Mouse (Mus musculus): Measurements from ENCODE around the gene Gm20388. TPM values are rescaled to one million over a fixed set of nuclear protein-coding genes. Genes with fewer than 3 reads are reported as not detected.

The Gm20388 gene
- polyA plus RNA-seq, 1 experiment from 2014 or later, result not detected

DNA sequence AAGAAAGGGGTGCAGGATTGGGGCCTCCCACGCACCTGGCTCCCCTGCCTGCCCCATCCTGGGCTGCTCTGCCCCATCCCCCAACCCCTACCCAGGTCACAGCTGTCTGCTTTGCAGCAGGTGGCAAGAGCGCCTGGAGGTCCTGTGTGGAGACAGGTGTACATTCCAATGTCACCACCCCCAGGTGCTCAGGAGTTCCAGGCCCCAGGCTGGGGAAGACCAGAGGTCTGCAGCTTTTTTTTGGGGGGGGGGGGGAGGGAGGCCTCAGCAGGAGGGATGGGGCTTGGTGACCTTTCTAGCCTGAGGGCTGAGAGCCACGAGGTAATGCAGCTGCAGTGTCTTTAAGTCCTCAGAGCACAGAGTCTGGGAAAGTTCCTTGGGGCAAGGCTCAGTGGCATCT lies 617.7 kb downstream of the Gm20388 start:
- peak overlapping the region in 1 of 2 experiments; percentile 90; a peak in 2 of 4 replicates for H3K27ac ChIP-seq (replicated peaks in 1 of 2; ENCODE audit: control insufficient read depth in 1 of 2, insufficient read depth in 1 of 2, low read depth in 2 of 2, low read length in 2 of 2)

DNA sequence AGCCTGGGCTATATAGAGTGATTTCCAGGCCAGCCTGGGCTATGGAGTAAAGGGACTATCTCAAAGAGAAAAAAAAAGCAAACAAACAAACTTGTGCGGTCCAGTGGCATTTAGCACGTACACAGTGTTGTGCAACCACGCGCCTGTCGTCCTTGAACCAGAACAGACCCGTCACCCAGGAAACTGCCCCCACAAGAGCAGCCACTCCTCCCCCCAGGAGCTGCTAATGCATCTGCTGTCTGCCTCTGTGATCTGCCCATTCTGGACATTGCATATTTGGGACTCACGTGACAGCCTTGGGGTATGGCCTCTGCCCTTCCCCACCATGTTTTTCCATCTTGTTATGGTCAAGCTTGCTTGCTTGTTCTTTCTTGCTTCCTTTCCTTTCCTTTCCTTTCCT lies 618.6 kb downstream of the Gm20388 start:
- H3K4me3 ChIP-seq (ENCODE audit: control insufficient read depth in 1 of 2, insufficient read depth in 1 of 2, low read depth in 1 of 2, low read length in 2 of 2), result no peak overlapping the region
- no peak overlapping the region for H3K9ac ChIP-seq (ENCODE audit: low read length)
- H3K9me3 ChIP-seq (ENCODE audit: control insufficient read depth, low read length), result no peaks in the 10 kb centered on the region
- ATAC-seq (ENCODE audit: insufficient number of reproducible peaks, insufficient read depth, low FRiP score, low read depth), result no peak
- H3K27me3 ChIP-seq (ENCODE audit: control insufficient read depth, insufficient read depth, low read length), result no peaks in the 10 kb centered on the region
- H3K4me2 ChIP-seq (ENCODE audit: low read length), result no peak overlapping the region
- H3K4me1 ChIP-seq (ENCODE audit: control insufficient read depth in 2 of 2, insufficient read depth in 2 of 2, low read length in 2 of 2), result peaks cover 68 to 84% of the 10 kb centered on the region in 2 experiments
- no peaks in the 10 kb centered on the region for H3K36me3 ChIP-seq (ENCODE audit: control insufficient read depth, insufficient read depth, low read length)
- WGBS, result 55% methylated on average over 7 of the region's 7 CpGs
- H3K27ac ChIP-seq (replicated peaks in 1 of 2; ENCODE audit: control insufficient read depth in 1 of 2, insufficient read depth in 1 of 2, low read depth in 2 of 2, low read length in 2 of 2), result 0 out of 4 replicates have a peak overlapping the region, but pooled peaks of 1 of the 2 experiments have one; percentile 14

More for the DNA sequence above, 617.7 kb downstream of the Gm20388 start:
- H3K36me3 ChIP-seq (ENCODE audit: control insufficient read depth, insufficient read depth, low read length), result no peaks in the 10 kb centered on the region
- no peaks in the 10 kb centered on the region for H3K9me3 ChIP-seq (ENCODE audit: control insufficient read depth, low read length)
- H3K4me3 ChIP-seq (ENCODE audit: control insufficient read depth in 1 of 2, insufficient read depth in 1 of 2, low read depth in 1 of 2, low read length in 2 of 2), result no peak overlapping the region
- H3K27me3 ChIP-seq (ENCODE audit: control insufficient read depth, insufficient read depth, low read length), result no peaks in the 10 kb centered on the region
- H3K9ac ChIP-seq (ENCODE audit: low read length), result peak overlapping the region; percentile 52; the same call in 1 of the 2 replicates
- ATAC-seq (ENCODE audit: insufficient number of reproducible peaks, insufficient read depth, low FRiP score, low read depth), result no peak
- no peak overlapping the region for H3K4me2 ChIP-seq (ENCODE audit: low read length)
- 22% methylated on average over 3 of the region's 3 CpGs for WGBS
- H3K4me1 ChIP-seq (ENCODE audit: control insufficient read depth in 2 of 2, insufficient read depth in 2 of 2, low read length in 2 of 2), result peaks cover 74 to 84% of the 10 kb centered on the region in 2 experiments

DNA sequence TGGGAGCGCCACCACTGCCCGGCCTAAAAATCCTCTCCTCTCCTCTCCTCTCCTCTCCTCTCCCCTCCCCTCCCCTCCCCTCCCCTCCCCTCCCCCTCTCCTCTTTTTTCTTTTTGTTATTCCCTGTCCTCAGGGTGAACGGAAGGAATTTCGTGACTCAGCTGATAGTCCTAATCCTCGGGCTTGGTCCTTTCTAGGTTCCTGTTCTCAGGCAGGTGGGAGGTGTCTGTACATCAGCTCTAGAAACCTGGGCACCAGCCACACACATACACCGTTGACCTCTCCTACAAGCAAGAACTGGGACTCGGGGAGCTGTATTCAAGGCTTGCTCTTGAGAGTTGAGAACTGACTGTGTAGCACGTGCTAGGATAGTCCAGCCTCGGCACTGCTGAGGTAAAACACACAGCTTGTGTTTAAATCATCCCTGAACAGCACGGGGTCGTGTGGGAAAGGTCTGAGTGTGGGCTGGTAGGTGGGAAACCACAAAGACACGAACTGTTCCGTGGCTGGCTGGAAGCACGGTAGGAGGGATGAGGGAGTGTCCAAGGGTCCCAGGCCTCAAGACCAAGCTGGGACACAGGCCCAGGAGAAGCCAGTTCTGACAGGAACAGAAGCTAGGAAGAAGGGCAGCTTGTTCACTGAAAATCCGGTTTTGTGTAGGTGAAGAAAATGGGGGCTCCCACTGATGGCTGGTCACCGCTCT lies 620.5 kb downstream of the Gm20388 start:
- no peaks in the 10 kb centered on the region for H3K9me3 ChIP-seq (ENCODE audit: control insufficient read depth, low read length)
- H3K36me3 ChIP-seq (ENCODE audit: control insufficient read depth, insufficient read depth, low read length), result no peaks in the 10 kb centered on the region
- H3K27ac ChIP-seq (replicated peaks in 1 of 2; ENCODE audit: control insufficient read depth in 1 of 2, insufficient read depth in 1 of 2, low read depth in 2 of 2, low read length in 2 of 2), result peak overlapping the region; percentile 62 to 91
- H3K27me3 ChIP-seq (ENCODE audit: control insufficient read depth, insufficient read depth, low read length), result no peaks in the 10 kb centered on the region
- 0 out of 2 replicates have a peak overlapping the region, but pooled peaks have one; percentile 52 for H3K4me2 ChIP-seq (ENCODE audit: low read length)
- peaks cover 59 to 80% of the 10 kb centered on the region in 2 experiments for H3K4me1 ChIP-seq (ENCODE audit: control insufficient read depth in 2 of 2, insufficient read depth in 2 of 2, low read length in 2 of 2)
- ATAC-seq (ENCODE audit: insufficient number of reproducible peaks, insufficient read depth, low FRiP score, low read depth), result no peak
- no peak overlapping the region for H3K9ac ChIP-seq (ENCODE audit: low read length)
- no peak overlapping the region for H3K4me3 ChIP-seq (ENCODE audit: control insufficient read depth in 1 of 2, insufficient read depth in 1 of 2, low read depth in 1 of 2, low read length in 2 of 2)
- WGBS, result 41% methylated on average over 16 of the region's 16 CpGs

DNA sequence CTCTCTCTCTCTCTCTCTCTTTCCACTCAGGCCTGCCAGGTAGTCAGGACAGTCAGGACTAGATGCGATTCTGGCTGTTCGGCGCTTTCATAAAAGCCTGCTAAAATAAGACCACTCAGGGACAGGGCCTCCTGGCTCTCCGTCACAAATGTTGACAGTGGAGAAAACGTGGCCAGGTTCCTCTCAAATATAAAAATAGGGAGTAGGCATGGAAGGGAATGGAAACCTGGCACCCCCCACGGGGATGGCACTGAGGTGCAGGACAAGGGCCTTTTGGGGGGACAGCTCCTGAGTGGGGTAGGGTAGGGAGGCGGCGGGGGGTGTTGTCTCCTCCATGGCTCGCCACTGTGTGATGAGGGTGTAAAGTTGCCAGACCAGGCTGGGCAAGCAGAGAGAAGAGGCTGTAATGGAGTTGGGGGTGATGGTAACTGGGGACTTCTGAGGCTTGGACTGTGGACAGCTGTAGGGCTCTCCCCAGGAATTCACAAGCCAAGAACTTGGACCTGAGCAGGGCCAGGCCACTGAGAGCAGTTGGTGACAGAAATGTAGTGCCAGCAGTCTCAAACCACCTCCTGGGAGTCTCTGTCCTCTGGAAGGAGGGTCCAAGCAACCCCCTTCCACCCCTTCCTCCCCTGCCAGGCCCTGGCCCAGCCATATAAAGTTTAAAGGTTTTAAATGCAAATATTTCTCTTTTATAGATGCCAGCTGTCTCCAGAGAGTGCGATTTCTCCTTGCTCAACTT lies 621.3 kb downstream of the Gm20388 start:
- no peak for ATAC-seq (ENCODE audit: insufficient number of reproducible peaks, insufficient read depth, low FRiP score, low read depth)
- H3K36me3 ChIP-seq (ENCODE audit: control insufficient read depth, insufficient read depth, low read length), result no peaks in the 10 kb centered on the region
- 25% methylated on average over 10 of the region's 10 CpGs for WGBS
- peaks cover 50 to 80% of the 10 kb centered on the region in 2 experiments for H3K4me1 ChIP-seq (ENCODE audit: control insufficient read depth in 2 of 2, insufficient read depth in 2 of 2, low read length in 2 of 2)
- peak overlapping the region; percentile 67; the same call in 1 of the 2 replicates for H3K9ac ChIP-seq (ENCODE audit: low read length)
- H3K27ac ChIP-seq (replicated peaks in 1 of 2; ENCODE audit: control insufficient read depth in 1 of 2, insufficient read depth in 1 of 2, low read depth in 2 of 2, low read length in 2 of 2), result peak overlapping the region; percentile 62 to 91
- H3K4me2 ChIP-seq (ENCODE audit: low read length), result peak overlapping the region; percentile 52
- no peaks in the 10 kb centered on the region for H3K9me3 ChIP-seq (ENCODE audit: control insufficient read depth, low read length)
- no peak overlapping the region for H3K4me3 ChIP-seq (ENCODE audit: control insufficient read depth in 1 of 2, insufficient read depth in 1 of 2, low read depth in 1 of 2, low read length in 2 of 2)
- H3K27me3 ChIP-seq (ENCODE audit: control insufficient read depth, insufficient read depth, low read length), result no peaks in the 10 kb centered on the region

DNA sequence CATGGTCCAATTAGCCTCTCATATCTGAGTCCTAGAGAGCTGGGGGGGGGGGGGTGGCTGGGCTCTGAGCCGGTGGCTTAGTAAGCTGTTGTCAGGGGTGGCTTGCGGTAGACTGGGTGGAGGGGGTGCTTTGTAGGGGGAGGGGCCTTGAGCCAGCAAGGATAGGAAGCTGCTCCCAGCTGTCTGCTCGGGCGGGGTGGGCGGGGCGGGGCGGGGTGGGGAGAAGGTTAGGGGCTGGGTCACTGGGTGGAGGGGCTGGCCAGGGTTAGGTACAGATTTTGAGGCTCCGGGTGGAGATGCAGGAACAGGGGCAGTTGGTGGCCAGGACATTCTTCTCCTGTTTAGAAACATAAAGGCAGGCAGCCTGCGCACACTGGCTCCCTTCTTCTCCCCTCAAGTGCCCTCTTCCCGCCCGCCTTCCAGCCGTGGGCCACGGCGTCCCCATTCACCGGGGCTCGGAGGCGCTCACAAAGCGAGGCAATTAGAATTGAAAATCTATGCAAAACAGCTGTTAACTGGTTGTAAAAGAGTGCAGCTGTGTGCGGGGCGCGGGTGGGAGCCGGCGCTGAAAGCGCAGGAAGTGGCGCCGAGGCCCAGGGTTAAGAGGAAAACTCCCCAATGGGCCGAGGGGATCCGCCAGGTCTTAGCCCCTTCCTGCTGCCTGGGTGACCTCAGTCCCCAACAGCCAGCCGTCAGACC lies 622.0 kb downstream of the Gm20388 start:
- ATAC-seq (ENCODE audit: insufficient number of reproducible peaks, insufficient read depth, low FRiP score, low read depth), result no peak
- H3K9ac ChIP-seq (ENCODE audit: low read length), result peak overlapping the region; percentile 67
- 11% methylated on average over 29 of the region's 29 CpGs for WGBS
- no peaks in the 10 kb centered on the region for H3K36me3 ChIP-seq (ENCODE audit: control insufficient read depth, insufficient read depth, low read length)
- H3K4me3 ChIP-seq (ENCODE audit: control insufficient read depth in 1 of 2, insufficient read depth in 1 of 2, low read depth in 1 of 2, low read length in 2 of 2), result 0 out of 4 replicates have a peak overlapping the region, but pooled peaks of 1 of the 2 experiments have one; percentile 5
- peaks cover 45 to 74% of the 10 kb centered on the region in 2 experiments for H3K4me1 ChIP-seq (ENCODE audit: control insufficient read depth in 2 of 2, insufficient read depth in 2 of 2, low read length in 2 of 2)
- H3K27me3 ChIP-seq (ENCODE audit: control insufficient read depth, insufficient read depth, low read length), result no peaks in the 10 kb centered on the region
- H3K27ac ChIP-seq (replicated peaks in 1 of 2; ENCODE audit: control insufficient read depth in 1 of 2, insufficient read depth in 1 of 2, low read depth in 2 of 2, low read length in 2 of 2), result peak overlapping the region; percentile 62 to 91; a peak in 3 of 4 replicates
- peak overlapping the region; percentile 52 for H3K4me2 ChIP-seq (ENCODE audit: low read length)
- no peaks in the 10 kb centered on the region for H3K9me3 ChIP-seq (ENCODE audit: control insufficient read depth, low read length)

DNA sequence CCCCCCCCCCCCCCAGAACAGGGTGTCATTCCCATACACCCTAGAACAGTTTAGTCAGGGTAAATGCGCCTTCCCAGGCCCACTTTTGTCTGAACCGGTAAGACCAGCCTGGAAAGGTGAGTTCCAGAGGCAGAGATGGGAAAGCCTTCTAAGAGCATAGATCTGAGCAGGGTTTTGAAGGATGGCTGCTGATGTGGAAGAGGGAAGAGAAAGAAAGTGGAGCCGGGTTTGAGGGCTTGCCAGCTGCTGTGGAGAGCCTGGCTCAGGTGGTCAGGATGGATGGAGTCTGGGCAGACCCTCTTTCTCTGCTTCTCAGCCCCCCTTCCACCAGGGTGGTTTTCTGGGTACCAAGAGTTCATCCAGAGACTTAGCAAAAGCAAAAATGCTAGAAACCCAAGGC lies 622.7 kb downstream of the Gm20388 start:
- Histone ChIP-seq H3K36me3 (ENCODE audit: control insufficient read depth, insufficient read depth, low read length) (no peaks in the 10 kb centered on the region), H3K4me2 (ENCODE audit: low read length) (peak overlapping the region; percentile 52), H3K9ac (ENCODE audit: low read length) (peak overlapping the region; percentile 67; the same call in 1 of the 2 replicates), H3K27ac (replicated peaks in 1 of 2; ENCODE audit: control insufficient read depth in 1 of 2, insufficient read depth in 1 of 2, low read depth in 2 of 2, low read length in 2 of 2) (0 out of 4 replicates have a peak overlapping the region, but pooled peaks of 1 of the 2 experiments have one; percentile 91), H3K4me3 (ENCODE audit: control insufficient read depth in 1 of 2, insufficient read depth in 1 of 2, low read depth in 1 of 2, low read length in 2 of 2) (no peak overlapping the region), H3K9me3 (ENCODE audit: control insufficient read depth, low read length) (no peaks in the 10 kb centered on the region), H3K27me3 (ENCODE audit: control insufficient read depth, insufficient read depth, low read length) (no peaks in the 10 kb centered on the region), H3K4me1 (ENCODE audit: control insufficient read depth in 2 of 2, insufficient read depth in 2 of 2, low read length in 2 of 2) (peaks cover 38 to 71% of the 10 kb centered on the region in 2 experiments)
- WGBS, result 70% methylated on average over 3 of the region's 3 CpGs
- ATAC-seq (ENCODE audit: insufficient number of reproducible peaks, insufficient read depth, low FRiP score, low read depth), result no peak

- Histone ChIP-seq H3K4me3 (ENCODE audit: control insufficient read depth in 1 of 2, insufficient read depth in 1 of 2, low read depth in 1 of 2, low read length in 2 of 2) (no peak overlapping the region), H3K9ac (ENCODE audit: low read length) (0 out of 2 replicates have a peak overlapping the region, but pooled peaks have one; percentile 67), H3K4me1 (ENCODE audit: control insufficient read depth in 2 of 2, insufficient read depth in 2 of 2, low read length in 2 of 2) (peaks cover 37 to 71% of the 10 kb centered on the region in 2 experiments), H3K4me2 (ENCODE audit: low read length) (no peak overlapping the region), H3K36me3 (ENCODE audit: control insufficient read depth, insufficient read depth, low read length) (no peaks in the 10 kb centered on the region), H3K27ac (replicated peaks in 1 of 2; ENCODE audit: control insufficient read depth in 1 of 2, insufficient read depth in 1 of 2, low read depth in 2 of 2, low read length in 2 of 2) (no peak overlapping the region), H3K27me3 (ENCODE audit: control insufficient read depth, insufficient read depth, low read length) (no peaks in the 10 kb centered on the region), H3K9me3 (ENCODE audit: control insufficient read depth, low read length) (no peaks in the 10 kb centered on the region)
- ATAC-seq (ENCODE audit: insufficient number of reproducible peaks, insufficient read depth, low FRiP score, low read depth), result no peak
- 49% methylated on average over 8 of the region's 8 CpGs for WGBS
Measured at GRCm38 (mm10) chr8:120534080-120534479, 623.4 kb downstream of the Gm20388 start.

Data from heart, embryonic 14.5 days (tissue).